In genomic region chr7:51771895-51772871, GRCm38 (mm10) we compare ENCODE assay signal across 10 mouse cellular contexts.
DNase-seq lines count a peak whose midpoint lies in the region; ATAC-seq and TF ChIP-seq lines count a peak whose summit lies in the region.
"Had no signal": no experiment of that assay in that cellular context is flagged by ENCODE, and none has a peak within 500 bp of the region (broad histone marks: within the 10 kb centered on the region; RNA-seq: fewer than 3 reads in every experiment).

No protein-coding gene starts in this region.

- no peaks in the 10 kb centered on the region for H3K9me3 ChIP-seq in kidney, postnatal 0 days (replicated peaks; ENCODE audit: low read length)
- H3K9me3 ChIP-seq in embryonic facial prominence, embryonic 10.5 days, result no peaks in the 10 kb centered on the region
- H3K9me3 ChIP-seq in hindbrain, embryonic 16.5 days (ENCODE audit: control insufficient read depth, low read length), result no peaks in the 10 kb centered on the region
- no peaks in the 10 kb centered on the region for H3K9me3 ChIP-seq in neural tube, embryonic 12.5 days
- H3K9me3 ChIP-seq: heart, embryonic 13.5 days had no signal

- WGBS in kidney, postnatal 0 days, result 56% methylated on average over 8 of the region's 8 CpGs
- WGBS in embryonic facial prominence, embryonic 10.5 days, result 55% methylated on average over 8 of the region's 8 CpGs
- WGBS in hindbrain, embryonic 16.5 days, result 40% methylated on average over 8 of the region's 8 CpGs
- WGBS in neural tube, embryonic 12.5 days, result 28% methylated on average over 8 of the region's 8 CpGs
- 79% methylated on average over 8 of the region's 8 CpGs for WGBS in lung, adult 2 months

- no peak for ATAC-seq in kidney, postnatal 0 days (replicated peaks; ENCODE audit: low FRiP score, low read depth)
- peak; percentile 95 for ATAC-seq in hindbrain, embryonic 16.5 days
- peak; percentile 91 for ATAC-seq in neural tube, embryonic 12.5 days (ENCODE audit: low FRiP score, low read depth)

- no peaks in the 10 kb centered on the region for H3K27me3 ChIP-seq in kidney, postnatal 0 days (ENCODE audit: insufficient read depth, low read length)
- no peaks in the 10 kb centered on the region for H3K27me3 ChIP-seq in embryonic facial prominence, embryonic 10.5 days (replicated peaks; ENCODE audit: low read depth, poor library complexity, severe bottlenecking)
- H3K27me3 ChIP-seq in hindbrain, embryonic 16.5 days (replicated peaks; ENCODE audit: control insufficient read depth, insufficient read depth, low read length), result no peaks in the 10 kb centered on the region
- H3K27me3 ChIP-seq in neural tube, embryonic 12.5 days (replicated peaks), result no peaks in the 10 kb centered on the region
- H3K27me3 ChIP-seq: heart, embryonic 13.5 days had no signal

- H3K9ac ChIP-seq in kidney, postnatal 0 days (ENCODE audit: low read depth, low read length), result no peak overlapping the region
- no peak overlapping the region for H3K9ac ChIP-seq in hindbrain, embryonic 16.5 days (ENCODE audit: low read depth, low read length)
- no peak overlapping the region for H3K9ac ChIP-seq in neural tube, embryonic 12.5 days
- H3K9ac ChIP-seq: heart, embryonic 13.5 days had no signal

- no peak overlapping the region for H3K4me3 ChIP-seq in kidney, postnatal 0 days (replicated peaks; ENCODE audit: low read depth, low read length)
- H3K4me3 ChIP-seq in embryonic facial prominence, embryonic 10.5 days, result no peak overlapping the region
- no peak overlapping the region for H3K4me3 ChIP-seq in hindbrain, embryonic 16.5 days (ENCODE audit: low read length)
- H3K4me3 ChIP-seq in neural tube, embryonic 12.5 days, result no peak overlapping the region
- no peak overlapping the region for H3K4me3 ChIP-seq in lung, adult 2 months (replicated peaks; ENCODE audit: extremely low read depth, low read depth, low read length)
- H3K4me3 ChIP-seq: heart, embryonic 13.5 days had no signal

- H3K27ac ChIP-seq in kidney, postnatal 0 days, result no peak overlapping the region
- peak overlapping the region; percentile 40 for H3K27ac ChIP-seq in embryonic facial prominence, embryonic 10.5 days (replicated peaks)
- peak overlapping the region; percentile 73 for H3K27ac ChIP-seq in hindbrain, embryonic 16.5 days (ENCODE audit: low read depth, low read length)
- H3K27ac ChIP-seq in neural tube, embryonic 12.5 days, result no peak overlapping the region
- H3K27ac ChIP-seq: heart, embryonic 13.5 days had no signal

- no peak overlapping the region for H3K4me2 ChIP-seq in kidney, postnatal 0 days (ENCODE audit: low read length)
- peak overlapping the region; percentile 35 for H3K4me2 ChIP-seq in hindbrain, embryonic 16.5 days (ENCODE audit: low read length)
- H3K4me2 ChIP-seq in neural tube, embryonic 12.5 days (replicated peaks), result peak overlapping the region; percentile 2; the same call in 1 of the 2 replicates
- H3K4me2 ChIP-seq: heart, embryonic 13.5 days had no signal

- H3K4me1 ChIP-seq in kidney, postnatal 0 days (replicated peaks; ENCODE audit: insufficient read depth, low read length), result no peaks in the 10 kb centered on the region
- peaks cover 13% of the 10 kb centered on the region for H3K4me1 ChIP-seq in embryonic facial prominence, embryonic 10.5 days
- peaks cover 10% of the 10 kb centered on the region for H3K4me1 ChIP-seq in hindbrain, embryonic 16.5 days (ENCODE audit: control insufficient read depth, insufficient read depth, low read depth, low read length)
- peaks cover 6% of the 10 kb centered on the region; the same call in 1 of the 2 replicates for H3K4me1 ChIP-seq in neural tube, embryonic 12.5 days
- no peaks in the 10 kb centered on the region for H3K4me1 ChIP-seq in lung, adult 2 months (ENCODE audit: control insufficient read depth, insufficient read depth, low read length)
- H3K4me1 ChIP-seq: heart, embryonic 13.5 days had no signal

- no peaks in the 10 kb centered on the region for H3K36me3 ChIP-seq in kidney, postnatal 0 days (ENCODE audit: insufficient read depth, low read length)
- no peaks in the 10 kb centered on the region for H3K36me3 ChIP-seq in embryonic facial prominence, embryonic 10.5 days (replicated peaks)
- H3K36me3 ChIP-seq in hindbrain, embryonic 16.5 days (ENCODE audit: control insufficient read depth, insufficient read depth, low read length), result no peaks in the 10 kb centered on the region
- no peaks in the 10 kb centered on the region for H3K36me3 ChIP-seq in neural tube, embryonic 12.5 days
- H3K36me3 ChIP-seq: heart, embryonic 13.5 days had no signal

- DNase-seq in kidney, postnatal 0 days (ENCODE audit: low spot score), result peak; percentile 9
- no peak for DNase-seq in kidney, adult 8-10 months
- peak; percentile 67 for DNase-seq in embryonic facial prominence, embryonic 10.5 days (ENCODE audit: low spot score)
- no peak for DNase-seq in thymus, postnatal 36 days
- DNase-seq in lung, adult 2 months, result no peak
- DNase-seq in urinary bladder, postnatal 10 days (ENCODE audit: low spot score), result no peak
- DNase-seq: adrenal gland, postnatal 25 days had no signal

- TF ChIP-seq POLR2A in lung, adult 2 months (IDR thresholded peaks at IDR 0.05; ENCODE audit: borderline replicate concordance, extremely low read depth, low read depth, low read length), result no peak

- TF ChIP-seq CTCF in kidney, postnatal 0 days (IDR thresholded peaks at IDR 0.05; ENCODE audit: low read depth), result no peak
- no peak for TF ChIP-seq CTCF in lung, adult 2 months (IDR thresholded peaks at IDR 0.05; ENCODE audit: insufficient read depth, low read length)

Comparison
In these comparisons a context has a peak if more than half of its experiments do, and no peak if none do; other contexts are left out.
1. DNase-seq: peak in kidney, postnatal 0 days (single experiment) and embryonic facial prominence, embryonic 10.5 days (single experiment); none in kidney, adult 8-10 months (0 of 2), thymus, postnatal 36 days (0 of 2), lung, adult 2 months (single experiment) and urinary bladder, postnatal 10 days (single experiment).
2. H3K27ac ChIP-seq: peak in embryonic facial prominence, embryonic 10.5 days (single experiment) and hindbrain, embryonic 16.5 days (single experiment); none in kidney, postnatal 0 days (single experiment) and neural tube, embryonic 12.5 days (single experiment).